Mouse (Mus musculus) embryonic fibroblast, embryonic 13.5 days (primary cell): ENCODE measurements around the gene Panx2. TPM values are rescaled to one million over a fixed set of nuclear protein-coding genes. Genes with fewer than 3 reads are reported as not detected.

ENCODE experiments used
- H3K27ac ChIP-seq: 2 replicates; pipeline ENCODE4 v1.5.1; 2012; ENCODE audit warnings: low read length, control low read depth, inconsistent platforms; ENCODE audit not compliant: insufficient read depth
- H3K4me1 ChIP-seq: 2 replicates; pipeline ENCODE4 v1.6.1; 2011; ENCODE audit warnings: low read length; ENCODE audit not compliant: control insufficient read depth, insufficient read depth
- H3K4me3 ChIP-seq: 2 replicates; pipeline ENCODE4 v1.5.1; 2011; ENCODE audit warnings: mild to moderate bottlenecking, control low read depth, low read length; ENCODE audit not compliant: insufficient read depth
- CTCF ChIP-seq: IDR thresholded peaks from 2 replicates; pipeline ENCODE4 v1.5.1; 2011; ENCODE audit warnings: mild to moderate bottlenecking, control low read depth, low read length, moderate library complexity, borderline replicate concordance; ENCODE audit not compliant: insufficient read depth
- POLR2A ChIP-seq: IDR thresholded peaks from 2 replicates; pipeline ENCODE4 v1.6.1; 2011; ENCODE audit warnings: low read depth, mild to moderate bottlenecking, control low read depth, low read length, moderate library complexity
- polyA plus RNA-seq: library from polyadenylated mRNA; stranded (reverse); fragments of >200 nt; gene quantifications from 2 replicates; pipeline ENCODE4 v1.2.4, GENCODE M21; 2011; ENCODE audit warnings: low read depth; ENCODE audit not compliant: missing spikeins, insufficient read length

The Panx2 gene
- polyA plus RNA-seq, 1 experiment: not detected

GRCm38 (mm10) chr15:89075478-89076147, 16.1 kb downstream of the Panx2 start:
- peak overlapping the region; percentile 57 for H3K27ac ChIP-seq
- peaks cover 10% of the 10 kb centered on the region; the same call in 1 of the 2 replicates for H3K4me1 ChIP-seq
- TF ChIP-seq POLR2A (peak; percentile 77), CTCF (0 out of 2 replicates have a peak, but pooled peaks have one; percentile 0)
- H3K4me3 ChIP-seq: peak overlapping the region; percentile 60

GRCm38 (mm10) chr15:89076156-89076731, 16.7 kb downstream of the Panx2 start:
- H3K4me3 ChIP-seq: peak overlapping the region; percentile 77
- H3K4me1 ChIP-seq: peaks cover 10% of the 10 kb centered on the region; the same call in 1 of the 2 replicates
- H3K27ac ChIP-seq: 0 out of 2 replicates have a peak overlapping the region, but pooled peaks have one; percentile 1
- TF ChIP-seq POLR2A (no peak), CTCF (no peak)

- TF ChIP-seq CTCF (no peak), POLR2A (no peak)
- Histone ChIP-seq H3K4me3 (peak overlapping the region; percentile 29), H3K27ac (no peak overlapping the region), H3K4me1 (peaks cover 10% of the 10 kb centered on the region; the same call in 1 of the 2 replicates)
Measured at GRCm38 (mm10) chr15:89078208-89078836, 18.8 kb downstream of the Panx2 start.

GRCm38 (mm10) chr15:89083906-89084305, 24.4 kb downstream of the Panx2 start:
- Histone ChIP-seq H3K4me3 (no peak overlapping the region), H3K27ac (no peak overlapping the region), H3K4me1 (no peaks in the 10 kb centered on the region)
- TF ChIP-seq POLR2A: no peak
- no peak for TF ChIP-seq CTCF

- Histone ChIP-seq H3K4me1 (no peaks in the 10 kb centered on the region), H3K27ac (no peak overlapping the region), H3K4me3 (no peak overlapping the region)
- TF ChIP-seq POLR2A (no peak), CTCF (no peak)
Measured at GRCm38 (mm10) chr15:89084826-89085225, 25.3 kb downstream of the Panx2 start.

- Histone ChIP-seq H3K4me1 (no peaks in the 10 kb centered on the region), H3K27ac (peak within 1 kb of the TSS; percentile 68), H3K4me3 (peak within 1 kb of the TSS; percentile 60)
- TF ChIP-seq POLR2A (peak; percentile 87), CTCF (no peak)
Measured at GRCm38 (mm10) chr15:89088607-89089247, 29.2 kb downstream of the Panx2 start, which contains the start of gene Selenoo. Selenoo (plus strand) TSS chr15:89089084.

GRCm38 (mm10) chr15:89089248-89090051, 29.9 kb downstream of the Panx2 start:
- H3K4me3 ChIP-seq: peak overlapping the region; percentile 60
- peak overlapping the region; percentile 68 for H3K27ac ChIP-seq
- TF ChIP-seq CTCF (no peak), POLR2A (no peak)
- H3K4me1 ChIP-seq: no peaks in the 10 kb centered on the region

GRCm38 (mm10) chr15:89090662-89091061, 31.1 kb downstream of the Panx2 start:
- Histone ChIP-seq H3K4me3 (no peak overlapping the region), H3K27ac (no peak overlapping the region), H3K4me1 (no peaks in the 10 kb centered on the region)
- no peak for TF ChIP-seq CTCF

GRCm38 (mm10) chr15:89092181-89092580, 32.6 kb downstream of the Panx2 start:
- H3K4me3 ChIP-seq: no peak overlapping the region
- TF ChIP-seq CTCF (no peak), POLR2A (no peak)

More at GRCm38 (mm10) chr15:89092181-89092580, 32.6 kb downstream of the Panx2 start:
- Histone ChIP-seq H3K27ac (no peak overlapping the region), H3K4me1 (no peaks in the 10 kb centered on the region)
